Mouse (Mus musculus): ENCODE measurements around the gene Cul5.

GRCm38 (mm10) chr9:53609968-53610781 lies 59.6 kb downstream of the Cul5 start, which contains the start of gene Acat1:
- TF ChIP-seq CTCF (IDR thresholded peaks at IDR 0.05; ENCODE audit: extremely low read depth, insufficient read depth, insufficient read length, insufficient replicate concordance) (no peak), POLR2A (IDR thresholded peaks at IDR 0.05; ENCODE audit: low read depth, low read length) (peak; percentile 78)
